Mouse (Mus musculus) B cell, adult (primary cell): ENCODE results near the gene Tbx21. TPM values are rescaled to one million over a fixed set of nuclear protein-coding genes. Genes with fewer than 3 reads are reported as not detected.

ENCODE experiments used
- total RNA-seq: library from RNA; stranded (reverse); gene quantifications from 4 replicates; pipeline ENCODE4 v1.2.4, GENCODE M21; 2023; ENCODE audit not compliant: inconsistent age

The Tbx21 gene
- 1.3 to 2.6 TPM (median 2.4 TPM) in 4 replicates for total RNA-seq

GRCm38 (mm10) chr11:97114671-97115601 lies at the start of gene Tbx21:
TSS of gene Tbx21 (minus strand) at chr11:97115331.

DNA sequence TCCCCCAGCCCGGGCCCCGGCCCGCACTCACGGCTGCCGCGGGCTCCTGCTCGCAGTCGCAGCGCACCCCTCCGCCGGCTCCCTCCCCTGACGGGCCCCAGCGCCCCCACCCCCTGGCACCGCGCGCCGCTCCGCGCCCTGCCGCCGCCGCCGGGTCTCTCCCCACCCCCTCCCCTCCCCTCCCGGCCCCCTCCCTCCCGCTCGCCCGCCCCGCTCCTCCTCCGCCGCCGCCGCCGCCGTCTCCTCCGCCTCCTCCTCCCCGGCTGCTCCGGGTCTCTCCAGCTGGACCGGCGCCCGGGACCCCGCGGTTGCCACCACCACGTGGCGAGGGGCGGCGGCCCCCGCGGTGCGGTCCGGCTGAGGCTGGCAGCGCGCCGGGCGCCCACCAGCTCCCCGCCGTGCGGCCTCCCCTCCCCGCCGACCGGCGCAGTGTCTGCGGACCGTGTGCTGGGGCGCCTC lies 36.2 kb upstream of the Tbx21 start, which contains the start of gene Tbkbp1:
TSS of gene Tbkbp1 (minus strand) at position 153 of the 459 bp plus-strand sequence.

DNA sequence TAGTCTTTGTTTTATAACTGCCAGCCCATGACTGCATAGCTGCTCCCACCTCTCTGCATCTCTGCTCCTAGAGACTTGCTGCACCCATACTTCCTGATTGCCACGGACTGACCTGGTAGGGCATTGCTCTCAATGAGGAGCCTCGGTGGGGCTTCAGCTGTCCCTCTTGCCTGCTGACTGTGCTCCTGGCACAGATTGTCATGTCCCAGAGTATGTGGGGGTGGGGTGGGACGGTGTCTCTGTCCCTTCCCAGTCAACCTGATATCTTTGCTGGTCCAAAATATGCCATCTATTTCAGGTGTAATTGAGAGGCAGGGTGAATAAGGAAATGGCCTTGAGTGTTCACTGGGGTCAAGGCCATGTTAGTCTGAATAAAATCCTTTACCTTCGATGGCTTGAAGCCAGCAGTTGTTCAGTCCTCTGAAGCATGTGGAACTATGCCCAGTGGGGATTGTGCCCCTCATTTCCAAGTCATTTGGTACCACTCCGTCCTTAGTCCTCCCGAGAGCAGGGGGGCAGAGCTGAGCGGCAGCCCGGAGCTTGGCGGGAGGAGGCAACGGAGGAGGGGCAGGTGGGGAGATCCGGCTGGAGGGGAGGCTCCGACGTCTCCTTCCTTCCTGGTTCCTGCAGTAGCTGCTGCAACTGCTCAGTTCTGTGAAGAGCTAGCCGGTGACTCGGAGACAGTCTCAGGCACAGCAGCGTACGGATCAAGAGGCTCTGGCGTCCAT lies 64.8 kb downstream of the Tbx21 start, which contains the start of gene Osbpl7:
TSS of gene Osbpl7 (plus strand) at position 413 of the 728 bp plus-strand sequence.

Other genes with a start within 250 kb of the Tbx21 start
- gene Cdk5rap3, start 198.8 kb downstream of the Tbx21 start, total RNA-seq, result 48.1 to 63.0 TPM (median 53.9 TPM) in 4 replicates
- gene Prr15l, start 187.2 kb downstream of the Tbx21 start, total RNA-seq, result not detected in 4 replicates
- gene Pnpo, start 171.3 kb downstream of the Tbx21 start, total RNA-seq, result 21.5 to 29.9 TPM (median 23.7 TPM) in 4 replicates
- gene Sp2, start 132.4 kb downstream of the Tbx21 start, total RNA-seq, result 43.7 to 53.4 TPM (median 53.2 TPM) in 4 replicates
- gene Sp6, start 101.9 kb downstream of the Tbx21 start, total RNA-seq, result 0.24 TPM in 1 of 4 replicates, not detected in the others
- gene Scrn2, start 85.4 kb downstream of the Tbx21 start, total RNA-seq, result 5.8 to 7.2 TPM (median 6.7 TPM) in 4 replicates
- not detected in 4 replicates for gene Lrrc46, start 73.9 kb downstream of the Tbx21 start, total RNA-seq
- gene Mrpl10, start 73.8 kb downstream of the Tbx21 start, total RNA-seq, result 43.6 to 48.2 TPM (median 47.6 TPM) in 4 replicates
- gene Osbpl7, start 64.7 kb downstream of the Tbx21 start, total RNA-seq, result 34.6 to 39.9 TPM (median 36.1 TPM) in 4 replicates
- gene Tbkbp1, start 36.2 kb upstream of the Tbx21 start, total RNA-seq, result 0.21 to 0.80 TPM (median 0.46 TPM) in 4 replicates
- gene Kpnb1, start 72.5 kb upstream of the Tbx21 start, total RNA-seq, result 136 to 148 TPM (median 143 TPM) in 4 replicates
- gene Npepps, start 165.3 kb upstream of the Tbx21 start, total RNA-seq, result 57.4 to 66.8 TPM (median 64.3 TPM) in 4 replicates
- gene Mrpl45, start 200.4 kb upstream of the Tbx21 start, total RNA-seq, result 16.9 to 21.1 TPM (median 20.3 TPM) in 4 replicates
- 0.16 TPM in 1 of 4 replicates, not detected in the others for gene Gpr179, start 236.7 kb upstream of the Tbx21 start, total RNA-seq
- gene Socs7, start 247.2 kb upstream of the Tbx21 start, total RNA-seq, result 20.2 to 25.4 TPM (median 21.1 TPM) in 4 replicates